Mouse (Mus musculus) heart, postnatal 25 days (tissue): ENCODE results near the gene Ube2cbp. TPM values are rescaled to one million over a fixed set of nuclear protein-coding genes. Genes with fewer than 3 reads are reported as not detected.

Experiments used
- total RNA-seq, 2 experiments: library from RNA; stranded (reverse); gene quantifications; 2 replicates each; pipeline ENCODE4 v1.2.3; 2021

The Ube2cbp gene
- total RNA-seq, 2 experiments from 2014 or later: 1.1 to 1.7 TPM

Other genes starting within 250 kb of the Ube2cbp start
- 10 to 100 TPM; 18.6 to 20.6 TPM for gene Dop1a, start 2.2 kb upstream of the Ube2cbp start, total RNA-seq
- 1 to 10 TPM; 7.0 to 7.5 TPM for gene Pgm3, start 106.9 kb upstream of the Ube2cbp start, total RNA-seq
- under 1 TPM; 0.39 to 0.59 TPM for gene Rwdd2a, start 107.0 kb upstream of the Ube2cbp start, total RNA-seq
- 10 to 100 TPM; 86.7 to 92.3 TPM for gene Me1, start 231.0 kb upstream of the Ube2cbp start, total RNA-seq